Mouse (Mus musculus): ENCODE data around the gene Sprr2a1.
"Not testable (repeated sequence)": the region's sequence is repeated elsewhere in the genome, so short reads cannot be mapped to it uniquely, and the experiment has no call there.

Sprr2a1 gene

DNA sequence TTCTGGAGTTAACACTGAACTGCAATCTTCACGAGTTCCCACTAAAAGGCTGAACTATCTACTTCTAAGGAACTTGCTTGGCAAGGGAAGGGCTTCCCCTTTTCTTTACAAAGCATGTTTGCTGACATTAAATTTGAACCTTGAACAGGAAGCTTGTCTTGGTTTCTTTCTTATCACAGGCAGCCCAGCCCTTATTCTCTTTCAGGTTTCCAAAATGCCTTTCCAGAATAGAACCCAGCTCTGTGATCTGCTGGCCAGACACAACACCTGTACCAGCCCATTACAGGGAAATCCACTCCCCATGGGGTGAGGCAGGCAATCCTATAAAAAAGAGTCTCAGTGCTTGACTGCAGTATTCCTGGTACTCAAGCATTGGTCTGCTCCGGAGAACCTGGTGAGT is at the start of gene Sprr2a1, which contains the start of gene Sprr2a2:
TSS of gene Sprr2a1 (plus strand) at position 231 of the 400 bp plus-strand sequence.
TSS of gene Sprr2a2 (plus strand) at position 352 of the 400 bp plus-strand sequence.
- DNase-seq (ENCODE audit: low read depth, low spot score) = not testable (repeated sequence)

DNA sequence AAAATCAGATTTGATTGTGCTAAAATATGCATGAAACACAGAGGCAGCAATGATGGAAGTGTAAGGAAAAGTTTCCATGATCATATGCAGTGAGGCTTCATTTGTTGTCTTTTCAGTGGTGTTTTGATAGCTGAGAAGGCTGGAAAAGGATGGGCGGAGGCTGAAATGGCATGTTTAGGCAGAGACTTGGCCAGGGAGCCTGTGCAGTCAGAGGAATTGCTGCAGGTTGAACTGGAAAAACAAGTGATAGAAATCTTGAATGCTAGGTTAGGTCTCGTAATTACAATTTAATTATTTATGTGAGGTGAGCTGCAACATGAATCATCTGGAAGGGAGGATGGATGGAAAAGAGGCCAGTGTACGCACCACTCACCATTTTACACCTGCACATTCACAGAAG is 45.8 kb upstream of the Sprr2a1 start:
- DNase-seq (ENCODE audit: low read depth, low spot score) = no peak

DNA sequence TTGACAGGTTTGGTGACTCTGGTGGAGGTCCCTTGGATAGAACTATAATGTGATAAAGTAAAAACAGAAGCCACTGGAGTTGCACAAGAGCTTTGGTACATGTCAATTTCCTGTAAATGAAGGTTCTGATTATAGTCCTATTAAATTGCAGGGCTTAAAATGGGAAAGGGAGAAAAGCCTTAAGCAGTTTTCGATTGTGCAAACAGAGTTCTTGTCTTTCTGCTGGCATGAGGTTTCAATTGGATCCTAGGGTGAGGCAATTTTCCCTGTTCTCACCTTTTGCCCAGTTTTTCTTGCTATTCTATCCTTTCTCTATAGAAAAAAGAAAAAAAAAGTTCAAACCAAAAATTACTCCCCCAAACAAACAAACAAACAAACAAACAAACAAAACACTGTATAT is 38.7 kb upstream of the Sprr2a1 start:
- DNase-seq (ENCODE audit: low read depth, low spot score) = no peak

DNA sequence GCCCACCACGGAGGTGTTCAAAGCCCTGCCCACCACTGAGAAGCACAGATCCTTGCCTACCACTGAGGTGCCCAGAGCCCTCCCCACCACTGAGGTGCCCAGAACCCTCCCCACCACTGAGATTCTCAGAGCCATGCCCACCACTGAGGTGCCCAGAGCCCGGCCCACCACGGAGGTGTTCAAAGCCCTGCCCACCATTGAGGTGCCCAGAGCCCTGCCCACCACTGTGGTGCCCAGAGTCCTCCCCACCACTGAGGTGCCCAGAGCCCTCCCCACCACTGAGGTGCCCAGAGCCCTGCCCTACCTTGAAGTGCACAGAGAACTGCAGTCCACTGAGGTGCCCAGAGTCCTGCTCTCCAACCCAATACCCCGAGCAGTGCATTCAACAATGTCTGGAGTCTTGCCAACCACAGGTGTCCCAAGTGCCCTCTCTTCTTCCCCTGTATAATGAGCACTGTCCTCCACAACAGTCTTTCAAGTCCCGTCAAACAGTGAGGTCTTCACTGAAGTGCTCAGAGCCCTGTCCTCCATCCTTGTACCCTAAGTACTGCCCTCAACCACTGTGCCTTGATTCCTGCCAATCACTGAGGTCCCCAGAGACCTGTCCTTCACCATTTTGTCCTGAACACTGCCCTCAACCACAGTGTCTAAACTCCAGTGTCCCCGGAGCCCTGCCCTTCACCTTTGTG is 19.9 kb upstream of the Sprr2a1 start:
- DNase-seq (ENCODE audit: low read depth, low spot score) = no peak

DNA sequence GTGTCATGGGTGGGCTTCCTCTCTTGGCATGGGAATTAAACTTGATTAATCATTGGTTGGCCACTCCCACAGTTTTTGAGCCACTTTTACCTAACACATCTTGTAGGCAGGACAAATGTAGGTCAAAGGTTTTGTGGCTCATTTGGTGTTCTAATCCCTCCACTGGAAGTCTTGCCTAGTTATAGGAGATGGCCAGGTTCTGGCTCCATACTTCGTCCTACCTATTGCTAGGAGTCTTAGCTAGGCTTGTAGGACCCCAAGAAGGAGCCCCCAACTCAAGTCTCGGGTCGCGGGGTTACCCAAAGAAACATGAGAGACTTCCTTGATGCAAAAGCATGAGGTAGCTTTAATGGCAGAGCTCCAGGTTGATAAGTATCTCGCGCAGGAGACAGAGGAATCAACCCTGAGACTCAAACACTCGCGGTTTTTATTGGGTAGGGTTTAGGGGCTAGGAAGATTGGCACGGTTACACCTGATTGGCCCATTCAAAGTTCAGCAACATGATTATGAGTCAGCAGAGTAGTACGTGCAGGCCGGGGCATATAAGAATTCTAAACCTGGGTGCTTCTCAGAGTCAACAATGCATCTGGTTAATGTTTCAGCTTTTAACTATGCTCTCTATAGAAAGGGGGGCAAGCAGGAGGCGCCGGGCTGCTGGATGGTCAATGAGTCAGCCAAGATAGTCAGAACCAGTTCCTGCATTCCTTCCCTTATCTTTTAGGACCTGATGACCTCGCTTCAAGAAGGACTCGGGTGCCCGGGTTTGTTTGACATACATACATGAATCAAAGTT is 4.3 kb upstream of the Sprr2a1 start:
- DNase-seq (ENCODE audit: low read depth, low spot score) = not testable (repeated sequence)

DNA sequence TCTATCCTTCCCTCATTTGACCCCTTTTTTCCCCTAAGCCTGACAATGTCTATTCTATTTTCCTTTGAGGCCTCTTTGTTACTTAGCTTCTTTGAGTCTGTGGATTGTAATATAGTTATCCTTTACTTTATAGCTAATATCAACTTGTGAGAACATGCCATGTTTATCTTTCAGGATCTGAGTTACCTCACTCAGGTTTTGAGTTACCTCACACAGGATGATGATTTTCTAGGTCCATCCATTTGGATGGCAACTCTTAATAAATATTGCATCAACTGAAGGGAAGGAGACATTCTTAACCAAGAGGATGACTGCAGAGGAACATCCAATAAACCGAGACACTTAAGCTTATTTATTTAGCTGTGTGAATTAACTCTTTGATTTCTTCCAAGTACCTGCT is 3.5 kb upstream of the Sprr2a1 start:
- DNase-seq (ENCODE audit: low read depth, low spot score) = not testable (repeated sequence)

DNA sequence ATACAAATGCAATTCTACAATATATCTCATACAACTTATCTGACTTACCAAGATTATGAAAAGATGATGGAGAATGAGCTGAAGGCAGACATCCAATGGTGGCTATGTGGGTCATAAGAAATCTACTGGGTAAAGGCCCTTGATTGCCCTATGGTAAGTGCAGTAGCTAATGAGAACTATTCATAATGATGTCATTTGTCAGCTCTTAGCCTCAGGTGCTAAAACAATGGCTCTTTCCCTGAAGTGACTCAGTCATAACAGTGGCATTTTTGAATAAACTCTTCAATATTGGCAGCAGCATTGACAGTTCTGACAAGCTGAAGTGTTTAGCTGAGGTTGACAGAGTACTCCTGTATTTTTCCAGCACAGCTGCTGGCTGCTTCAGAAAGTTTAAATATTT is 1.9 kb upstream of the Sprr2a1 start:
- not testable (repeated sequence) for DNase-seq (ENCODE audit: low read depth, low spot score)

DNA sequence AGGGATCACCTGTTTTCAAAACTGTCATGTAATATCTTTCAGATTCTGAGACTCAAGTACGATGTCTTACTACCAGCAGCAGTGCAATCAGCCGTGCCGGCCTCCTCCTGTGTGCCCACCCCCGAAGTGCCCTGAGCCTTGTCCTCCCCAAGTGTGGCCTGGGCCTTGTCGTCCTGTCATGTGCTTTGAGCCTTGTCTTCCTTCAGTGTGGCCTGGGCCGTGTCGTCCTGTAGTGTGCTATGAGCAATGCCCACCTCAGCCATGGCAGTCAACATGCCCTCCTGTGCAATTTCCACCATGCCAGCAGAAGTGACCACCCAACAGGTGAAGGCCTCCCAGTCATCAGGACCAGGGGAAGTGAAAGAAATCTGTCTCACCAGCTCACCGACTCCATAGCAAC is 3.4 kb downstream of the Sprr2a1 start:
- DNase-seq (ENCODE audit: low read depth, low spot score) = not testable (repeated sequence)

DNA sequence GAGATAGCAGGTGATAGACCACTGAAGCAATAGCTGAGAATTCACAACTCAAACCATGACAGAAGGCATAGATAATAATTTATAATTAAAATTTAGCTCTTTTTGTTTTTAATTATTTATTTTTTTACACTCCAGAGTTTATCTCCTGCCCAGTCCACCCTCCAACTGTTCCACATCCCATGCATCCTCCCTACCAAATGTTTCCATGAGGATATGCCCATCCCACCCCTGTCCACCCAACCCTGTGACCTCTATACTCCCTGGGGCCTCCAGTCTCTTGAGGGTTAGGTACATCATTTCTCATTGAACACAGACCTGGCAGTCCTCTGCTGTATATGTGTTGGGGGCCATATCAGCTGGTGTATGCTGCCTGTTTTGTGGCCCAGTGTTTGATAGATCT is 8.1 kb downstream of the Sprr2a1 start:
- DNase-seq (ENCODE audit: low read depth, low spot score) = not testable (repeated sequence)

DNA sequence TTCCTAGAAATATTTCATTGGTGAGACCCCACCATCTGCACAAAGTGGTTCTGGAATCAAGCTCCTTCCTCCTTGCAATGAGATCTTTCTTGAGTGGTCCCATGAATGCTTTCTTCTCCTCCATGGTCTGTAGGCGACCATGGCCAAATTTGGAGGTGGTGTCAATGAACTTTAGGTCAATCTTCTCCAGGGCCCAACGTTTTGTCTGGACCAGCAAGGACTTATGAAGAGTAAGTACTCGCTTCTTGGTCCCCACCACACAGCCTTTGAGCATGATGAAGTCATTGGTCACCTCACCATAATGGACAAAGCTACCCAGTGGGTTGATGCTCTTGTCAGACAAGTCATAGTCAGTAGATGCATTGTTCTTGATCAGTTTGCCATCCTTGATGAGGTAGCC is 11.8 kb downstream of the Sprr2a1 start:
- not testable (repeated sequence) for DNase-seq (ENCODE audit: low read depth, low spot score)

DNA sequence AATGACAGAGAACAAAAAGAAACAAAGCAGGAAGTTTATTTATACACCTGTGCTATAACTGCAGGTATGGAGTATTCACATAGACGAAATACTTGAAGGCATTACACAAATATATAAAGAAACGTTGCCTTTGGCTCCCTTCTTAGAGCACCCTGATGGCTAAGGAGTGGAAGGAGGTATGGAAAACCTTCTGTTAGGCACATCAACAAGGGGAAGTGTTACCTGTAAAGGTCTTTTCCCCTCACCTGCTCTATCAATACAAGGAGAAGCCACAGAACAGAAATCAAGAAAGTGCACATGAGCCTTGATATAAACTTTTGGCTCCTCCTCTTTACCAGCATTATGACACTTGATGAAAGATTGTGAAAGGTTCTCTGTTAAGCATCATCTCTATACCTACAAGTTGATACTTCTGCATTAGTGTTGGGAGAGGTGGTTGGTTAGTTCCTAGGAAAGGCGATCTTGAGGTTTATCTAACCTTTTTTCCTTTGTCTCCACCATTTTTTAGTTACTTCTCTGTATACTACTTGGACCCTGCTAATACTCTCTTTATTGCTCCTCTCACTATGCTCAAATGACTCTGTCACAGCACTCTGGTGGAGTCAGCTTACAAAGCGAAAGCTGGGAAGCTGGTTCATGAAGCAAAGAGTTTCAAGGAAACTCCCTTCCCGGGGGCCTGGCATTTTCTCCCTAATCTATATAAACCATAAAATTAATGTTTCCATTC is 21.0 kb downstream of the Sprr2a1 start:
- DNase-seq (ENCODE audit: low read depth, low spot score) = not testable (repeated sequence)

DNA sequence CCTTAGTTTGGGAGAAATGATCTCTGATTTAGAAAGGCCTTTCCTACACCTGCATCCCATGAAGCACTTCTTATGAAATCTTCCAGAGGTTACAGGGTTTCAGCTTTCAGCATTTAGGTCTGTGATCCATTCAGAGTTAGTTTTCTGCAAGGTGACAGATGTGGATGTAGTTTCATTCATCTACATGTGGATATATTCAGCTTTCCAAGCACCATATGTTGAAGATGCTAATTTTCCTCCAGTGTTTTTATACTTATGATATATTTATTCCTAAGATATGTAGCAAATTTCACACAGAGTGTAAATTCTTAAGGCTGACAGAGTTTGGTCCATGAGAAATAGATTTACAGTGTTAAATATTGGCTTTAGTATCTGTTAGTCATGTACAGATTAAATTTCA is 23.1 kb downstream of the Sprr2a1 start:
- DNase-seq (ENCODE audit: low read depth, low spot score) = not testable (repeated sequence)

DNA sequence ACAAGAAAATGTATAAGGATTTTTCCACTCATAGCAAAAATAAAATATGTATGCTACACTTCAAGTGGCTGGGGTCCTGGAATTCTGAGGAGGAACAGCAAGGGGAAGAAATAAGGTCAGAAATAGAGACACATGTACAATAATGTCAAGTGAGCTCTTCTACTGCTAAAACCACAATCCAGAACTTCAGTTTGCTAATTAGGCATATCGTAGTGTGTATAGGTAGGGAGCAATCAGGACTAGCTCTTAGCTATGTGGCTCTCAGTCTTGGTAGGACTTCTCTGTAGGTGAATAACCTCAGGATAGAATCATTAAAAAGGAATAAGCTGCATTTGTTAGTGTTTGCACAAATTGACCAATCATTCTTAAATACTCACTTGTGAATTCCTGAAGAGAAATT is 23.6 kb downstream of the Sprr2a1 start:
- not testable (repeated sequence) for DNase-seq (ENCODE audit: low read depth, low spot score)

DNA sequence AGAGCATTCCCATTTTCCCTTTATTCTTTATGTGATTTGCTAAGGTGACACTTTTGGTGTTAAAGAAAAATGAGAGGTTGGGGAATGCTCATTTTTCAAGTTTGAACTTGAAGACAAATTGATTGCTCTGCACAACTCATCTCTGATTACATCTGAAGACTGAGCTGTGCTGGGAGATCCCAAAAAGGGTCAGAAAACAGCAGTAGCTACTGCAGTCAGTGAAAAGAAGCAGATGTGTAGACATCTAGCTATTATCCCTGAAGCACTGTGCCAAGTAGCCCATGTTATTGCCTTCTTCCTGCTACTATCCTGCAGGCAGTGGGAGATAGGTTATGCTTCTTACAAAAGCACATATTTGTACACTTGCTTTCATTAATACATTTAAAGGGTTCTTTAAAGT is 29.2 kb downstream of the Sprr2a1 start:
- not testable (repeated sequence) for DNase-seq (ENCODE audit: low read depth, low spot score)

DNA sequence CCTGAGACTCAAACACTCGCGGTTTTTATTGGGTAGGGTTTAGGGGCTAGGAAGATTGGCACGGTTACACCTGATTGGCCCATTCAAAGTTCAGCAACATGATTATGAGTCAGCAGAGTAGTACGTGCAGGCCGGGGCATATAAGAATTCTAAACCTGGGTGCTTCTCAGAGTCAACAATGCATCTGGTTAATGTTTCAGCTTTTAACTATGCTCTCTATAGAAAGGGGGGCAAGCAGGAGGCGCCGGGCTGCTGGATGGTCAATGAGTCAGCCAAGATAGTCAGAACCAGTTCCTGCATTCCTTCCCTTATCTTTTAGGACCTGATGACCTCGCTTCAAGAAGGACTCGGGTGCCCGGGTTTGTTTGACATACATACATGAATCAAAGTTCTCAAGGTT is 30.6 kb downstream of the Sprr2a1 start:
- not testable (repeated sequence) for DNase-seq (ENCODE audit: low read depth, low spot score)

DNA sequence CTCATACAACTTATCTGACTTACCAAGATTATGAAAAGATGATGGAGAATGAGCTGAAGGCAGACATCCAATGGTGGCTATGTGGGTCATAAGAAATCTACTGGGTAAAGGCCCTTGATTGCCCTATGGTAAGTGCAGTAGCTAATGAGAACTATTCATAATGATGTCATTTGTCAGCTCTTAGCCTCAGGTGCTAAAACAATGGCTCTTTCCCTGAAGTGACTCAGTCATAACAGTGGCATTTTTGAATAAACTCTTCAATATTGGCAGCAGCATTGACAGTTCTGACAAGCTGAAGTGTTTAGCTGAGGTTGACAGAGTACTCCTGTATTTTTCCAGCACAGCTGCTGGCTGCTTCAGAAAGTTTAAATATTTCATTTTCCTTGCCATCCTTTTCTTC is 32.9 kb downstream of the Sprr2a1 start:
- not testable (repeated sequence) for DNase-seq (ENCODE audit: low read depth, low spot score)

DNA sequence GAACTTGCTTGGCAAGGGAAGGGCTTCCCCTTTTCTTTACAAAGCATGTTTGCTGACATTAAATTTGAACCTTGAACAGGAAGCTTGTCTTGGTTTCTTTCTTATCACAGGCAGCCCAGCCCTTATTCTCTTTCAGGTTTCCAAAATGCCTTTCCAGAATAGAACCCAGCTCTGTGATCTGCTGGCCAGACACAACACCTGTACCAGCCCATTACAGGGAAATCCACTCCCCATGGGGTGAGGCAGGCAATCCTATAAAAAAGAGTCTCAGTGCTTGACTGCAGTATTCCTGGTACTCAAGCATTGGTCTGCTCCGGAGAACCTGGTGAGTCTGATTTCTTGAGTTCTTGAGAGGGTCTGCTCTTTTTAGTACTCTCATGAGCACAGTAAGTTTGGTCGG is 34.9 kb downstream of the Sprr2a1 start:
- not testable (repeated sequence) for DNase-seq (ENCODE audit: low read depth, low spot score)

DNA sequence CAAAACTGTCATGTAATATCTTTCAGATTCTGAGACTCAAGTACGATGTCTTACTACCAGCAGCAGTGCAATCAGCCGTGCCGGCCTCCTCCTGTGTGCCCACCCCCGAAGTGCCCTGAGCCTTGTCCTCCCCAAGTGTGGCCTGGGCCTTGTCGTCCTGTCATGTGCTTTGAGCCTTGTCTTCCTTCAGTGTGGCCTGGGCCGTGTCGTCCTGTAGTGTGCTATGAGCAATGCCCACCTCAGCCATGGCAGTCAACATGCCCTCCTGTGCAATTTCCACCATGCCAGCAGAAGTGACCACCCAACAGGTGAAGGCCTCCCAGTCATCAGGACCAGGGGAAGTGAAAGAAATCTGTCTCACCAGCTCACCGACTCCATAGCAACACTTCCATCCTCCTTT is 38.3 kb downstream of the Sprr2a1 start:
- DNase-seq (ENCODE audit: low read depth, low spot score) = not testable (repeated sequence)

DNA sequence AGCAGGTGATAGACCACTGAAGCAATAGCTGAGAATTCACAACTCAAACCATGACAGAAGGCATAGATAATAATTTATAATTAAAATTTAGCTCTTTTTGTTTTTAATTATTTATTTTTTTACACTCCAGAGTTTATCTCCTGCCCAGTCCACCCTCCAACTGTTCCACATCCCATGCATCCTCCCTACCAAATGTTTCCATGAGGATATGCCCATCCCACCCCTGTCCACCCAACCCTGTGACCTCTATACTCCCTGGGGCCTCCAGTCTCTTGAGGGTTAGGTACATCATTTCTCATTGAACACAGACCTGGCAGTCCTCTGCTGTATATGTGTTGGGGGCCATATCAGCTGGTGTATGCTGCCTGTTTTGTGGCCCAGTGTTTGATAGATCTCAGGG is 42.9 kb downstream of the Sprr2a1 start:
- not testable (repeated sequence) for DNase-seq (ENCODE audit: low read depth, low spot score)

DNA sequence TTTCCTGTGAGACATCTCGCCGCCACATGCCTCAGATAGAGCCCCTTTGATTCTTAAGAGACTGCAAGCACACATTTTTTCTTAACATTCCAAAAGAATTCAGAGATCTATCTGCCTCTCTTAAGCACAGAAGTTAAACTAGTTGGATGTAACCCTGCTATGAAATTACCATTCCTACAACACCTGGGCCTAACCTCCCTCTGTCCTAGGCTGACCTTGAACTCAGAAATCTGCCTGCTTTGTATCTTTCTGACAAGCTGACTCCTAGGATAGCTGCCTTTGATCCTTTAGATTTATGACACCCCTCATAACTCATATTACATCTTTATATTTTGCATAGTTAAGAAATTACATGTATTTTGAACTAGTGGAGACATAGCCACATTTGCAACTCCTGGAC is 47.9 kb downstream of the Sprr2a1 start:
- not testable (repeated sequence) for DNase-seq (ENCODE audit: low read depth, low spot score)

All from brain, adult 2 months (tissue).